Mouse (Mus musculus) MEL (cell line): ENCODE data around the gene Tlk1. TPM values are rescaled to one million over a fixed set of nuclear protein-coding genes. Genes with fewer than 3 reads are reported as not detected.

Experiments used
- DNase-seq: peaks from one replicate; pipeline ENCODE4 v3.0.0; 2011; ENCODE audit warnings: low read depth, low spot score
- H3K27ac ChIP-seq: 2 replicates; pipeline ENCODE4 v1.5.1; 2012; ENCODE audit warnings: low read depth, mild to moderate bottlenecking, control low read depth, low read length, moderate library complexity; ENCODE audit not compliant: control insufficient read depth
- H3K27me3 ChIP-seq, 2 experiments: fragments of 150-350 bp in 1 of 2; sonication (generic) in 1 of 2; 2 replicates each; pipeline ENCODE4 v1.6.1; 2012; ENCODE audit warnings: low read length in 2 of 2, mild to moderate bottlenecking in 2 of 2, improper control_type of control experiment in 1 of 2, moderate library complexity in 1 of 2; ENCODE audit not compliant: insufficient read depth in 2 of 2, control insufficient read depth in 1 of 2
- H3K36me3 ChIP-seq, 2 experiments: 2 replicates each; pipeline ENCODE4 v1.6.1; 2012 to 2014; ENCODE audit warnings: low read length in 2 of 2, improper control_type of control experiment in 1 of 2, inconsistent platforms in 1 of 2, mild to moderate bottlenecking in 1 of 2; ENCODE audit not compliant: insufficient read depth in 2 of 2, control insufficient read depth in 1 of 2
- H3K4me1 ChIP-seq, 2 experiments: fragments of 150-350 bp in 1 of 2; sonication (generic) in 1 of 2; 2 replicates each; pipeline ENCODE4 v1.6.1; 2012; ENCODE audit warnings: low read length in 2 of 2, improper control_type of control experiment in 1 of 2, mild to moderate bottlenecking in 1 of 2; ENCODE audit not compliant: insufficient read depth in 2 of 2, control insufficient read depth in 1 of 2
- H3K4me3 ChIP-seq, 2 experiments: fragments of 150-350 bp in 1 of 2; sonication (generic) in 1 of 2; 2 replicates each; pipeline ENCODE4 v1.5.1; 2012; ENCODE audit warnings: low read depth in 2 of 2, low read length in 2 of 2, mild to moderate bottlenecking in 2 of 2, moderate library complexity in 2 of 2, control low read depth in 1 of 2, improper control_type of control experiment in 1 of 2; ENCODE audit not compliant: control insufficient read depth in 1 of 2, insufficient read depth in 1 of 2
- H3K79me2 ChIP-seq: 2 replicates; pipeline ENCODE4 v1.6.1; 2012; ENCODE audit warnings: mild to moderate bottlenecking, low read length, moderate library complexity; ENCODE audit not compliant: control insufficient read depth, poor library complexity, insufficient read depth
- H3K9ac ChIP-seq: 2 replicates; pipeline ENCODE4 v1.6.1; 2012; ENCODE audit warnings: low read depth, mild to moderate bottlenecking, control low read depth, low read length, moderate library complexity; ENCODE audit not compliant: control insufficient read depth, poor library complexity, severe bottlenecking
- H3K9me3 ChIP-seq: fragments of 150-350 bp; sonication (generic); replicated peaks from 2 replicates; pipeline ENCODE4 v1.6.1; 2012; ENCODE audit warnings: mild to moderate bottlenecking, low read length, improper control_type of control experiment, moderate library complexity; ENCODE audit not compliant: insufficient read depth
- BHLHE40 ChIP-seq: IDR thresholded peaks from 2 replicates; pipeline ENCODE4 v1.6.1; 2012; ENCODE audit warnings: low read depth, mild to moderate bottlenecking, inconsistent platforms, low read length, improper control_type of control experiment, borderline replicate concordance
- CHD1 ChIP-seq: IDR thresholded peaks from 2 replicates; pipeline ENCODE4 v1.6.1; 2012; ENCODE audit warnings: low read depth, mild to moderate bottlenecking, inconsistent platforms, low read length, improper control_type of control experiment
- CHD2 ChIP-seq: IDR thresholded peaks from 2 replicates; pipeline ENCODE4 v1.6.1; 2011; ENCODE audit warnings: low read length, improper control_type of control experiment
- CTCF ChIP-seq, 3 experiments: IDR thresholded peaks in 2 of 3; conservative IDR thresholded peaks in 1 of 3; 2 replicates each; pipeline ENCODE4 v1.5.1; 2011 to 2012; ENCODE audit warnings: low read length in 3 of 3, low read depth in 2 of 3, mild to moderate bottlenecking in 2 of 3, improper control_type of control experiment in 1 of 3, inconsistent platforms in 1 of 3, mixed read lengths in 1 of 3, moderate library complexity in 1 of 3; ENCODE audit not compliant: control insufficient read depth in 1 of 3, insufficient read depth in 1 of 3, poor library complexity in 1 of 3, severe bottlenecking in 1 of 3
- E2F4 ChIP-seq: IDR thresholded peaks from 2 replicates; pipeline ENCODE4 v1.6.1; 2011; ENCODE audit warnings: low read depth, low read length, improper control_type of control experiment, borderline replicate concordance
- ELF1 ChIP-seq: IDR thresholded peaks from 2 replicates; pipeline ENCODE4 v1.6.1; 2014; ENCODE audit warnings: low read depth, mild to moderate bottlenecking, inconsistent platforms, low read length, improper control_type of control experiment, moderate library complexity
- EP300 ChIP-seq, 2 experiments: IDR thresholded peaks; 2 replicates each; pipeline ENCODE4 v1.6.1; 2011; ENCODE audit warnings: improper control_type of control experiment in 2 of 2, low read length in 2 of 2, low read depth in 1 of 2, mild to moderate bottlenecking in 1 of 2
- ETS1 ChIP-seq: IDR thresholded peaks from 2 replicates; pipeline ENCODE4 v1.6.1; 2012; ENCODE audit warnings: low read depth, mild to moderate bottlenecking, inconsistent platforms, low read length, improper control_type of control experiment, moderate library complexity
- GABPA ChIP-seq: IDR thresholded peaks from 2 replicates; pipeline ENCODE4 v1.6.1; 2012; ENCODE audit warnings: low read depth, mild to moderate bottlenecking, inconsistent platforms, low read length, improper control_type of control experiment, moderate library complexity
- GATA1 ChIP-seq: IDR thresholded peaks from 2 replicates; pipeline ENCODE4 v1.6.1; 2011; ENCODE audit warnings: low read depth, low read length, improper control_type of control experiment
- HCFC1 ChIP-seq: IDR thresholded peaks from 2 replicates; pipeline ENCODE4 v1.6.1; 2012; ENCODE audit warnings: low read depth, mild to moderate bottlenecking, inconsistent platforms, low read length, improper control_type of control experiment, moderate library complexity
- JUND ChIP-seq: IDR thresholded peaks from 2 replicates; pipeline ENCODE4 v1.6.1; 2011; ENCODE audit warnings: low read depth, mild to moderate bottlenecking, improper control_type of control experiment, low read length
- KAT2A ChIP-seq: conservative IDR thresholded peaks from 2 replicates; pipeline ENCODE4 v1.6.1; 2012; ENCODE audit warnings: low read depth, low read length, improper control_type of control experiment, inconsistent platforms
- MAFK ChIP-seq: IDR thresholded peaks from 2 replicates; pipeline ENCODE4 v1.6.1; 2011; ENCODE audit warnings: low read depth, mild to moderate bottlenecking, low read length, improper control_type of control experiment, borderline replicate concordance
- MAX ChIP-seq: IDR thresholded peaks from 2 replicates; pipeline ENCODE4 v1.6.1; 2011; ENCODE audit warnings: low read length, improper control_type of control experiment
- MAZ ChIP-seq: IDR thresholded peaks from 2 replicates; pipeline ENCODE4 v1.6.1; 2012; ENCODE audit warnings: low read depth, mild to moderate bottlenecking, inconsistent platforms, low read length, improper control_type of control experiment
- MXI1 ChIP-seq: IDR thresholded peaks from 2 replicates; pipeline ENCODE4 v1.6.1; 2011; ENCODE audit warnings: mild to moderate bottlenecking, low read depth, low read length, improper control_type of control experiment
- MYC ChIP-seq: IDR thresholded peaks from 2 replicates; pipeline ENCODE4 v1.6.1; 2011; ENCODE audit warnings: low read depth, mild to moderate bottlenecking, low read length, improper control_type of control experiment, moderate library complexity
- NELFE ChIP-seq: IDR thresholded peaks from 2 replicates; pipeline ENCODE4 v1.6.1; 2011; ENCODE audit warnings: low read depth, low read length, improper control_type of control experiment
- NRF1 ChIP-seq: IDR thresholded peaks from 2 replicates; pipeline ENCODE4 v1.6.1; 2014; ENCODE audit warnings: low read depth, mild to moderate bottlenecking, inconsistent platforms, low read length, improper control_type of control experiment, moderate library complexity; ENCODE audit not compliant: poor library complexity, insufficient read depth, severe bottlenecking
- POLR2A ChIP-seq, 2 experiments: IDR thresholded peaks; 2 replicates each; pipeline ENCODE4 v1.6.1; 2011 to 2012; ENCODE audit warnings: low read length in 2 of 2, mild to moderate bottlenecking in 2 of 2, control low read depth in 1 of 2, improper control_type of control experiment in 1 of 2, low read depth in 1 of 2, moderate library complexity in 1 of 2; ENCODE audit not compliant: control insufficient read depth in 1 of 2, insufficient read depth in 1 of 2, poor library complexity in 1 of 2
- POLR2AphosphoS2 ChIP-seq: IDR thresholded peaks from 2 replicates; pipeline ENCODE4 v1.6.1; 2011; ENCODE audit warnings: low read length, improper control_type of control experiment
- RAD21 ChIP-seq: IDR thresholded peaks from 2 replicates; pipeline ENCODE4 v1.6.1; 2011; ENCODE audit warnings: mild to moderate bottlenecking, low read depth, low read length, improper control_type of control experiment
- RCOR1 ChIP-seq: IDR thresholded peaks from 2 replicates; pipeline ENCODE4 v1.6.1; 2012; ENCODE audit warnings: low read depth, mild to moderate bottlenecking, inconsistent platforms, low read length, improper control_type of control experiment
- SIN3A ChIP-seq: IDR thresholded peaks from 2 replicates; pipeline ENCODE4 v1.6.1; 2012; ENCODE audit warnings: low read length, improper control_type of control experiment, inconsistent platforms
- SMC3 ChIP-seq: IDR thresholded peaks from 2 replicates; pipeline ENCODE4 v1.6.1; 2011; ENCODE audit warnings: low read depth, low read length, improper control_type of control experiment
- TAL1 ChIP-seq: IDR thresholded peaks from 2 replicates; pipeline ENCODE4 v1.6.1; 2012; ENCODE audit warnings: mild to moderate bottlenecking, inconsistent platforms, low read length, moderate library complexity, mixed read lengths
- TBP ChIP-seq: IDR thresholded peaks from 2 replicates; pipeline ENCODE4 v1.8.0; 2011; ENCODE audit warnings: low read depth, low read length, improper control_type of control experiment
- TCF12 ChIP-seq: IDR thresholded peaks from 2 replicates; pipeline ENCODE4 v1.6.1; 2014; ENCODE audit warnings: low read depth, mild to moderate bottlenecking, inconsistent platforms, low read length, improper control_type of control experiment, moderate library complexity
- USF1 ChIP-seq: IDR thresholded peaks from 2 replicates; pipeline ENCODE4 v1.6.1; 2014; ENCODE audit warnings: low read depth, mild to moderate bottlenecking, inconsistent platforms, low read length, improper control_type of control experiment, moderate library complexity
- USF2 ChIP-seq, 2 experiments: IDR thresholded peaks; 2 replicates each; pipeline ENCODE4 v1.6.1; 2011 to 2012; ENCODE audit warnings: improper control_type of control experiment in 2 of 2, low read length in 2 of 2, borderline replicate concordance in 1 of 2, inconsistent platforms in 1 of 2, low read depth in 1 of 2, mild to moderate bottlenecking in 1 of 2; ENCODE audit not compliant: insufficient read depth in 1 of 2
- ZKSCAN1 ChIP-seq: IDR thresholded peaks from 2 replicates; pipeline ENCODE4 v1.6.1; 2012; ENCODE audit warnings: low read depth, mild to moderate bottlenecking, inconsistent platforms, low read length, improper control_type of control experiment, moderate library complexity
- ZMIZ1 ChIP-seq: IDR thresholded peaks from 2 replicates; pipeline ENCODE4 v1.6.1; 2012; ENCODE audit warnings: low read depth, mild to moderate bottlenecking, inconsistent platforms, low read length, improper control_type of control experiment, moderate library complexity
- ZNF384 ChIP-seq: IDR thresholded peaks from 2 replicates; pipeline ENCODE4 v1.6.1; 2012; ENCODE audit warnings: low read depth, mild to moderate bottlenecking, inconsistent platforms, low read length, improper control_type of control experiment
- polyA plus RNA-seq, 2 experiments: library from polyadenylated mRNA; stranded (reverse) in 1 of 2; unstranded in 1 of 2; fragments of >175 nt in 1 of 2; fragments of >200 nt in 1 of 2; gene quantifications; 2 replicates each; pipeline versions ENCODE4 v1.2.1 to v1.2.4; 2012; ENCODE audit warnings: low replicate concordance in 2 of 2, low read depth in 1 of 2; ENCODE audit not compliant: insufficient read length in 2 of 2, insufficient read depth in 1 of 2, missing spikeins in 1 of 2
- total RNA-seq: library from RNA; depleted of rRNA; stranded (reverse); fragments of 300-350 nt; gene quantifications from 2 replicates; pipeline ENCODE4 v1.2.3, GENCODE M21; 2012

Gene Tlk1
- total and polyA plus RNA-seq, 3 experiments: 20.5 to 57.0 (median 56.6) TPM

GRCm38 (mm10) chr2:70829946-70830610 lies 4.5 kb upstream of the Tlk1 start (continued):
- TF ChIP-seq RAD21 (no peak), MAFK (no peak)

- DNase-seq: peak; percentile 55
- peaks cover 26% of the 10 kb centered on the region for H3K79me2 ChIP-seq
- H3K9ac ChIP-seq: peak overlapping the region; percentile 61
- H3K9me3 ChIP-seq: no peaks in the 10 kb centered on the region
- H3K27ac ChIP-seq: peak overlapping the region; percentile 76
- peak overlapping the region; percentile 57 to 61 for H3K4me3 ChIP-seq
- no peaks in the 10 kb centered on the region for H3K27me3 ChIP-seq
- peaks cover 0 to 40% of the 10 kb centered on the region in 2 experiments; a peak in 2 of 4 replicates for H3K36me3 ChIP-seq
- peaks cover 14 to 30% of the 10 kb centered on the region in 2 experiments for H3K4me1 ChIP-seq
- no peak for TF ChIP-seq CHD1
- TF ChIP-seq ZNF384: no peak
- peak; percentile 67; the same call in 1 of the 2 replicates for TF ChIP-seq MXI1
- TF ChIP-seq SIN3A: peak; percentile 69
- no peak for TF ChIP-seq USF1
- no peak for TF ChIP-seq E2F4
- no peak for TF ChIP-seq SMC3
- no peak for TF ChIP-seq GABPA
- no peak for TF ChIP-seq MYC
- TF ChIP-seq NRF1: no peak
- peak; percentile 72 for TF ChIP-seq ETS1
- TF ChIP-seq KAT2A: no peak
- no peak; the same call in 1 of the 2 replicates for TF ChIP-seq BHLHE40
- TF ChIP-seq MAX: peak; percentile 39; the same call in 1 of the 2 replicates
- peak; percentile 39 to 74; a peak in 3 of 4 replicates for TF ChIP-seq EP300 (IDR thresholded peaks at IDR 0.05; ENCODE audit: low read depth in 1 of 2, low read length in 2 of 2)
- TF ChIP-seq HCFC1: no peak
- TF ChIP-seq ZMIZ1: no peak
- no peak for TF ChIP-seq CTCF (IDR thresholded peaks at IDR 0.05 in 2 of 3, conservative IDR thresholded peaks at IDR 0.05 in 1 of 3; ENCODE audit: control insufficient read depth in 1 of 3, insufficient read depth in 1 of 3, low read depth in 2 of 3, low read length in 3 of 3, poor library complexity in 1 of 3, severe bottlenecking in 1 of 3)
- peak; percentile 80 for TF ChIP-seq GATA1
- no peak for TF ChIP-seq RAD21
- TF ChIP-seq JUND: no peak
- TF ChIP-seq POLR2A (IDR thresholded peaks at IDR 0.05; ENCODE audit: control insufficient read depth in 1 of 2, insufficient read depth in 1 of 2, low read depth in 1 of 2, low read length in 2 of 2, poor library complexity in 1 of 2): peak in 1 of 2 experiments; percentile 46; a peak in 1 of 4 replicates
- TF ChIP-seq RCOR1: peak; percentile 86
- TF ChIP-seq ELF1: no peak
- TF ChIP-seq POLR2AphosphoS2: no peak
- peak; percentile 64; the same call in 1 of the 2 replicates for TF ChIP-seq TBP
- no peak for TF ChIP-seq CHD2
- peak; percentile 70; the same call in 1 of the 2 replicates for TF ChIP-seq TCF12
- TF ChIP-seq TAL1: no peak
- no peak for TF ChIP-seq MAZ
- TF ChIP-seq USF2 (IDR thresholded peaks at IDR 0.05; ENCODE audit: borderline replicate concordance in 1 of 2, insufficient read depth in 1 of 2, low read depth in 1 of 2, low read length in 2 of 2): no peak
- TF ChIP-seq NELFE: no peak
- no peak for TF ChIP-seq ZKSCAN1
- TF ChIP-seq MAFK: no peak
Measured at GRCm38 (mm10) chr2:70827780-70828179, 2.3 kb upstream of the Tlk1 start.
